Mouse (Mus musculus): ENCODE data around the gene Myf6. TPM values are rescaled to one million over a fixed set of nuclear protein-coding genes. Genes with fewer than 3 reads are reported as not detected.
A peak's percentile ranks its signal among the peaks of the same experiment; 100 is the strongest.

Myf6 gene
- polyA plus RNA-seq, 1 experiment from 2014 or later = not detected

GRCm38 (mm10) chr10:107473497-107473896 lies 21.0 kb downstream of the Myf6 start:
- Histone ChIP-seq H3K4me2 (ENCODE audit: low read depth, low read length) (no peak overlapping the region), H3K9ac (replicated peaks; ENCODE audit: low read depth, low read length) (no peak overlapping the region), H3K27ac (ENCODE audit: low read depth, low read length) (no peak overlapping the region), H3K9me3 (ENCODE audit: control insufficient read depth, low read length) (no peaks in the 10 kb centered on the region), H3K27me3 (ENCODE audit: control insufficient read depth, insufficient read depth, low read length) (no peaks in the 10 kb centered on the region), H3K4me3 (ENCODE audit: low read depth, low read length) (no peak overlapping the region), H3K36me3 (ENCODE audit: control insufficient read depth, insufficient read depth, low read length) (no peaks in the 10 kb centered on the region), H3K4me1 (ENCODE audit: control insufficient read depth, insufficient read depth, low read length) (no peaks in the 10 kb centered on the region)
- WGBS = 54% methylated on average over 2 of the region's 2 CpGs
- ATAC-seq (ENCODE audit: low read depth) = peak; percentile 58; the same call in 1 of the 2 replicates

DNA sequence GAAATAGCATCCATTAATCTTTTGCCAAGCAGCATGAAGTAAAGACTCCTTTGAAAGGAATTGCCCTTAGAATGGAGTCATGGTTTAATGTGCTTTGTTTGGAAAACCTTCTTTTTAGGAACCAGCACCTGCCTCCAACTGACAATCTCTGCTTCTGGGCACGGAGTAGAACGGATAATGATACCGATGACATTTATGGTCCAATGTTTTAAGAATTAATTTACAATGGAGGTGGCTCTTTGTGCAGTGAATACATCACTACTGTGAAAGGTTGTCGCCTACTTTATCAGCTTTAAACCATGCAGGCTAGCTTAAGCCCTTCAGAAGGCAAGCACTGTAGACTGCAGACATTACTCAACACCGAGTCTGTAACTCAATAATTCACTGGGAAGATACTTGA lies 22.8 kb downstream of the Myf6 start:
- no peak for ATAC-seq (ENCODE audit: low read depth)
- Histone ChIP-seq H3K9me3 (ENCODE audit: control insufficient read depth, low read length) (no peaks in the 10 kb centered on the region), H3K27me3 (ENCODE audit: control insufficient read depth, insufficient read depth, low read length) (no peaks in the 10 kb centered on the region), H3K4me3 (ENCODE audit: low read depth, low read length) (no peak overlapping the region), H3K27ac (ENCODE audit: low read depth, low read length) (no peak overlapping the region), H3K4me1 (ENCODE audit: control insufficient read depth, insufficient read depth, low read length) (no peaks in the 10 kb centered on the region), H3K36me3 (ENCODE audit: control insufficient read depth, insufficient read depth, low read length) (no peaks in the 10 kb centered on the region), H3K9ac (replicated peaks; ENCODE audit: low read depth, low read length) (no peak overlapping the region), H3K4me2 (ENCODE audit: low read depth, low read length) (no peak overlapping the region)
- 21% methylated on average over 5 of the region's 5 CpGs for WGBS

- Histone ChIP-seq H3K27me3 (ENCODE audit: control insufficient read depth, insufficient read depth, low read length) (no peaks in the 10 kb centered on the region), H3K27ac (ENCODE audit: low read depth, low read length) (no peak overlapping the region), H3K4me1 (ENCODE audit: control insufficient read depth, insufficient read depth, low read length) (no peaks in the 10 kb centered on the region), H3K4me2 (ENCODE audit: low read depth, low read length) (no peak overlapping the region), H3K9me3 (ENCODE audit: control insufficient read depth, low read length) (no peaks in the 10 kb centered on the region), H3K36me3 (ENCODE audit: control insufficient read depth, insufficient read depth, low read length) (no peaks in the 10 kb centered on the region), H3K9ac (replicated peaks; ENCODE audit: low read depth, low read length) (no peak overlapping the region), H3K4me3 (ENCODE audit: low read depth, low read length) (no peak overlapping the region)
- 93% methylated on average over 7 of the region's 7 CpGs for WGBS
- no peak for ATAC-seq (ENCODE audit: low read depth)
These were observed 26.7 kb downstream of the Myf6 start for GRCm38 (mm10) chr10:107467819-107468218.

- H3K4me2 ChIP-seq (ENCODE audit: low read depth, low read length) = no peak overlapping the region
- no peaks in the 10 kb centered on the region for H3K36me3 ChIP-seq (ENCODE audit: control insufficient read depth, insufficient read depth, low read length)
- no peaks in the 10 kb centered on the region for H3K9me3 ChIP-seq (ENCODE audit: control insufficient read depth, low read length)
- H3K27me3 ChIP-seq (ENCODE audit: control insufficient read depth, insufficient read depth, low read length) = no peaks in the 10 kb centered on the region
- WGBS = 89% methylated on average over 5 of the region's 5 CpGs
- no peak overlapping the region for H3K9ac ChIP-seq (replicated peaks; ENCODE audit: low read depth, low read length)
- no peaks in the 10 kb centered on the region for H3K4me1 ChIP-seq (ENCODE audit: control insufficient read depth, insufficient read depth, low read length)
- no peak for ATAC-seq (ENCODE audit: low read depth)
- no peak overlapping the region for H3K27ac ChIP-seq (ENCODE audit: low read depth, low read length)
- H3K4me3 ChIP-seq (ENCODE audit: low read depth, low read length) = no peak overlapping the region
These were observed 44.8 kb downstream of the Myf6 start for GRCm38 (mm10) chr10:107449496-107450330.

Small RNA genes lying within 50 kb of the gene (microRNA-seq; reads per million reads assigned to microRNA genes)
- gene Gm44403 = not detected

Other genes starting within 250 kb of the Myf6 start
- 46.0 and 52.4 TPM in 2 replicates for gene Lin7a, start 223.1 kb downstream of the Myf6 start, polyA plus RNA-seq (2014; fragmentation: Nextera tagmentation; extraction: Ambion mirVana)
- gene Myf5, start 8.6 kb downstream of the Myf6 start, polyA plus RNA-seq (2014; fragmentation: Nextera tagmentation; extraction: Ambion mirVana) = 0.13 and 0.16 TPM in 2 replicates
- 0.19 and 0.21 TPM in 2 replicates for gene Ptprq, start 225.3 kb upstream of the Myf6 start, polyA plus RNA-seq (2014; fragmentation: Nextera tagmentation; extraction: Ambion mirVana)